Mouse (Mus musculus) B cell, adult 67 days (primary cell): ENCODE data around the gene Rtf2. TPM values are rescaled to one million over a fixed set of nuclear protein-coding genes. Genes with fewer than 3 reads are reported as not detected.

ENCODE experiments used
- total RNA-seq, 2 experiments: library from RNA; stranded (reverse); gene quantifications; 4 replicates each; pipeline ENCODE4 v1.2.4; 2023

The Rtf2 gene
- total RNA-seq, result 10 to 100 TPM; 72.2 to 82.0 TPM

GRCm38 (mm10) chr2:172439843-172440639 lies at the start of gene Rtf2:
Gene Rtf2, plus strand, starts transcription at chr2:172440556.

DNA sequence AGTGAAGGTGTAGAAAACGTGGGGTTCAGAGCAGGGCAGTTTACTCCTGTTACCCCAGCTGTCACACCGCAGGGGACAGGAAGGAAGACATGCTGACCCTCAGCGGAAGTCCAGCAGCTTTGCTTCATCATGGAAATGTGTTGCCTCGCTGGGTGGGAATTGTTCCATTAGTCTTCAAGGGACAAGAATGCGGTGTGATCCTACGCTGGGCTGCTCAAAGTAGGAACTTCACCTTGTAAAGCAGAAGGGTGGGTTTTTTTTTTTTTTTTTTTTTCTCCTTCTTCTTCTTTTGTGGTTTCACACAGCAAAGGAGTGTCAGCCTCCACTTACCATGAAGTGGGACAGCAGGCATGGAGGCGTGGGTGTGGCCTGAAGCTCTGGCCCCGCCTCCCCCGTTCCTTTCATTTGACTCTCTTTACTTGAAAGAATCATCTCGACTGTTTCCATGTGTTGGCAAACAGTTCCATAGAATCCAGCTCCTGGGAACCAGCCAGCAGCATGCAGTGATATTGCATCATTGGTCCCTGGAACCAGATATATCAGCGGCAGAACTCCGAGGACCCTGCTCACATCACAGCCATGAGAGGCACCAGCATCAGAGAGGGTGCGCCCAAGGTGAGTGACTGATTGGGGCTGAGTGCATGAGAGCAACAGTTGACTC lies 46.8 kb upstream of the Rtf2 start, which contains the start of gene Cass4:
TSS of gene Cass4 (plus strand) at position 404 of the 661 bp plus-strand sequence.

GRCm38 (mm10) chr2:172458496-172458895 lies 18.1 kb downstream of the Rtf2 start, which contains the start of gene Gcnt7:
Gene Gcnt7, minus strand, starts transcription at chr2:172458596.

GRCm38 (mm10) chr2:172472318-172472717 lies 32.0 kb downstream of the Rtf2 start, which contains the start of gene Fam209:
Gene Fam209, plus strand, starts transcription at chr2:172472520.

Other genes with a start within 250 kb of the Rtf2 start
- not detected for gene Mc3r, start 192.1 kb upstream of the Rtf2 start, total RNA-seq
- 10 to 100 TPM in 1 of 2 experiments, 1 to 10 TPM in 1; 9.6 to 11.1 TPM for gene Fam210b, start 95.0 kb upstream of the Rtf2 start, total RNA-seq
- gene Aurka, start 70.0 kb upstream of the Rtf2 start, total RNA-seq, result 1 to 10 TPM; 7.6 to 10.0 TPM
- 10 to 100 TPM; 40.5 to 43.2 TPM for gene Cstf1, start 69.9 kb upstream of the Rtf2 start, total RNA-seq
- 1 to 10 TPM; 1.5 to 2.7 TPM for gene Cass4, start 46.8 kb upstream of the Rtf2 start, total RNA-seq
- gene Gcnt7, start 18.0 kb downstream of the Rtf2 start, total RNA-seq, result not detected
- 1 to 10 TPM; 8.7 to 9.5 TPM for gene Fam209, start 32.0 kb downstream of the Rtf2 start, total RNA-seq
- gene Tfap2c, start 109.0 kb downstream of the Rtf2 start, total RNA-seq, result not detected